Mouse (Mus musculus) sigmoid colon, adult 10 weeks (tissue): Measurements from ENCODE around the gene Shbg. TPM values are rescaled to one million over a fixed set of nuclear protein-coding genes. Genes with fewer than 3 reads are reported as not detected.

Experiments
- polyA plus RNA-seq: library from polyadenylated mRNA; stranded (reverse); fragments of 350-450 nt; fragmentation: Illumina TruSeq; extraction: RNeasy Lipid Tissue Mini Kit (QIAGEN cat#74804); gene quantifications from one replicate; pipeline ENCODE4 v1.2.3, GENCODE M21; 2014; ENCODE audit warnings: low read depth, low replicate concordance

Gene Shbg
- not detected for polyA plus RNA-seq

GRCm38 (mm10) chr11:69617805-69618204 is at the start of gene Shbg:
Gene Shbg (minus strand): TSS chr11:69617905.

GRCm38 (mm10) chr11:69665961-69666664 is 48.4 kb upstream of the Shbg start, which contains the start of gene Cd68:
Gene Cd68 (minus strand): TSS chr11:69666153.

GRCm38 (mm10) chr11:69662213-69662966 is 44.7 kb upstream of the Shbg start, which contains the start of gene Mpdu1:
Gene Mpdu1 (minus strand): TSS chr11:69662642.

GRCm38 (mm10) chr11:69655264-69656064 is 37.8 kb upstream of the Shbg start, which contains the start of gene Sox15:
Gene Sox15 (plus strand): TSS chr11:69655314.

GRCm38 (mm10) chr11:69632284-69633089 is 14.8 kb upstream of the Shbg start, which contains the start of gene Fxr2:
Gene Fxr2 (plus strand): TSS chr11:69632990.

GRCm38 (mm10) chr11:69621571-69622268 is 4.0 kb upstream of the Shbg start, which contains the start of gene Sat2:
Gene Sat2 (plus strand): TSS chr11:69622024.

GRCm38 (mm10) chr11:69605726-69606490 is 11.8 kb downstream of the Shbg start, which contains the start of gene Atp1b2:
Gene Atp1b2 (minus strand): TSS chr11:69605942.

GRCm38 (mm10) chr11:69580091-69580514 is 37.6 kb downstream of the Shbg start, which contains the start of the genes Wrap53 and Trp53:
Gene Wrap53 (minus strand): TSS chr11:69580255.
Gene Trp53 (plus strand): TSS chr11:69580359.

Other genes starting within 250 kb of the Shbg start
- gene Chd3, start 248.5 kb downstream of the Shbg start, polyA plus RNA-seq, result 17.9 TPM
- gene Naa38, start 222.4 kb downstream of the Shbg start, polyA plus RNA-seq, result 5.3 TPM
- gene Cyb5d1, start 222.3 kb downstream of the Shbg start, polyA plus RNA-seq, result 31.9 TPM
- gene Tmem88, start 219.7 kb downstream of the Shbg start, polyA plus RNA-seq, result not detected
- gene Kdm6b, start 204.2 kb downstream of the Shbg start, polyA plus RNA-seq, result 7.2 TPM
- 0.13 TPM for gene Dnah2, start 68.8 kb downstream of the Shbg start, polyA plus RNA-seq
- 0.38 TPM for gene Efnb3, start 57.7 kb downstream of the Shbg start, polyA plus RNA-seq
- gene Wrap53, start 37.6 kb downstream of the Shbg start, polyA plus RNA-seq, result 1.9 TPM
- 6.8 TPM for gene Trp53, start 37.5 kb downstream of the Shbg start, polyA plus RNA-seq
- 6.9 TPM for gene Atp1b2, start 12.0 kb downstream of the Shbg start, polyA plus RNA-seq
- 1.7 TPM for gene Sat2, start 4.1 kb upstream of the Shbg start, polyA plus RNA-seq
- 12.4 TPM for gene Fxr2, start 15.1 kb upstream of the Shbg start, polyA plus RNA-seq
- not detected for gene Sox15, start 37.4 kb upstream of the Shbg start, polyA plus RNA-seq
- gene Mpdu1, start 44.7 kb upstream of the Shbg start, polyA plus RNA-seq, result 20.3 TPM
- 2.6 TPM for gene Cd68, start 48.2 kb upstream of the Shbg start, polyA plus RNA-seq
- gene Eif4a1, start 54.5 kb upstream of the Shbg start, polyA plus RNA-seq, result 463 TPM
- 129 TPM for gene Senp3, start 64.2 kb upstream of the Shbg start, polyA plus RNA-seq
- gene Tnfsf13, start 67.9 kb upstream of the Shbg start, polyA plus RNA-seq, result 38.2 TPM
- gene Tnfsf12, start 77.9 kb upstream of the Shbg start, polyA plus RNA-seq, result 1.6 TPM
- gene Tnfsfm13, start 78.2 kb upstream of the Shbg start, polyA plus RNA-seq, result 8.2 TPM
- gene Polr2a, start 140.7 kb upstream of the Shbg start, polyA plus RNA-seq, result 25.7 TPM
- not detected for gene Slc35g3, start 144.1 kb upstream of the Shbg start, polyA plus RNA-seq
- gene Zbtb4, start 148.0 kb upstream of the Shbg start, polyA plus RNA-seq, result 17.7 TPM
- 4.0 TPM for gene Chrnb1, start 178.0 kb upstream of the Shbg start, polyA plus RNA-seq
- gene Fgf11, start 184.0 kb upstream of the Shbg start, polyA plus RNA-seq, result 9.5 TPM
- 11.7 TPM for gene Tmem102, start 187.7 kb upstream of the Shbg start, polyA plus RNA-seq
- not detected for gene Gm39566, start 197.4 kb upstream of the Shbg start, polyA plus RNA-seq
- not detected for gene Spem2, start 200.6 kb upstream of the Shbg start, polyA plus RNA-seq
- not detected for gene Spem1, start 204.3 kb upstream of the Shbg start, polyA plus RNA-seq
- 0.88 TPM for gene Nlgn2, start 219.9 kb upstream of the Shbg start, polyA plus RNA-seq
- gene Tmem256, start 220.6 kb upstream of the Shbg start, polyA plus RNA-seq, result 18.5 TPM
- 0.98 TPM for gene Plscr3, start 228.5 kb upstream of the Shbg start, polyA plus RNA-seq
- gene Tnk1, start 240.8 kb upstream of the Shbg start, polyA plus RNA-seq, result 5.4 TPM